Mouse (Mus musculus) bone marrow, adult 2 months (tissue): ENCODE data around the gene Pdk1. TPM values are rescaled to one million over a fixed set of nuclear protein-coding genes. Genes with fewer than 3 reads are reported as not detected.

Experiments used
- H3K27ac ChIP-seq: fragments of 200-500 bp; 2 replicates; pipeline ENCODE4 v1.5.1; 2012; ENCODE audit warnings: low read depth, mild to moderate bottlenecking, control low read depth, inconsistent platforms, low read length; ENCODE audit not compliant: control insufficient read depth, poor library complexity, insufficient read depth
- H3K4me1 ChIP-seq: fragments of 200-500 bp; 2 replicates; pipeline ENCODE4 v1.6.1; 2011; ENCODE audit warnings: low read length; ENCODE audit not compliant: control insufficient read depth, insufficient read depth
- H3K4me3 ChIP-seq: fragments of 200-500 bp; replicated peaks from 2 replicates; pipeline ENCODE3; 2011; ENCODE audit warnings: mild to moderate bottlenecking, low read depth, low read length, control low read depth; ENCODE audit not compliant: control insufficient read depth
- CTCF ChIP-seq: fragments of 200-500 bp; IDR thresholded peaks from 2 replicates; pipeline ENCODE4 v1.5.1; 2011; ENCODE audit warnings: low read length, control low read depth; ENCODE audit not compliant: control insufficient read depth, insufficient read depth
- POLR2A ChIP-seq: fragments of 200-500 bp; IDR thresholded peaks from 2 replicates; pipeline ENCODE4 v1.6.1; 2011; ENCODE audit warnings: low read depth, mild to moderate bottlenecking, control low read depth, low read length, borderline replicate concordance; ENCODE audit not compliant: control insufficient read depth
- WGBS: fragments of 180-500 bp; shearing (Covaris S2); methylation state at CpG from one replicate; pipeline ENCODE4 v1.1.7; 2018; 5-methylcytosine and 5-hydroxymethylcytosine counted together
- polyA plus RNA-seq: library from polyadenylated mRNA; stranded (reverse); fragments of >200 nt; gene quantifications from 2 replicates; pipeline ENCODE4 v1.2.4, GENCODE M21; 2011; ENCODE audit warnings: low replicate concordance; ENCODE audit not compliant: missing spikeins, insufficient read depth, insufficient read length

The Pdk1 gene
- polyA plus RNA-seq, 1 experiment: 24.1 TPM

- 74% methylated on average over 1 of the region's 1 CpGs for WGBS
- Histone ChIP-seq H3K4me1 (no peaks in the 10 kb centered on the region), H3K4me3 (no peak overlapping the region), H3K27ac (no peak overlapping the region)
- TF ChIP-seq CTCF: no peak
- TF ChIP-seq POLR2A: no peak
These were observed 63.7 kb downstream of the Pdk1 start for GRCm38 (mm10) chr2:71936711-71937110.

GRCm38 (mm10) chr2:71937649-71938308, 64.8 kb downstream of the Pdk1 start:
- H3K4me3 ChIP-seq: no peak overlapping the region
- WGBS: 83% methylated on average over 3 of the region's 3 CpGs
- no peak overlapping the region for H3K27ac ChIP-seq
- H3K4me1 ChIP-seq: no peaks in the 10 kb centered on the region
- no peak for TF ChIP-seq CTCF
- no peak for TF ChIP-seq POLR2A

- H3K27ac ChIP-seq: no peak overlapping the region
- 52% methylated on average over 6 of the region's 6 CpGs for WGBS
- TF ChIP-seq POLR2A: no peak
- TF ChIP-seq CTCF: no peak
These were observed 65.8 kb downstream of the Pdk1 start for GRCm38 (mm10) chr2:71938716-71939393.

GRCm38 (mm10) chr2:71941005-71941720, 68.1 kb downstream of the Pdk1 start:
- WGBS: 78% methylated on average over 3 of the region's 3 CpGs

More at GRCm38 (mm10) chr2:71938716-71939393, 65.8 kb downstream of the Pdk1 start:
- Histone ChIP-seq H3K4me3 (no peak overlapping the region), H3K4me1 (no peaks in the 10 kb centered on the region)

GRCm38 (mm10) chr2:71941721-71942087, 68.7 kb downstream of the Pdk1 start:
- TF ChIP-seq CTCF (no peak), POLR2A (no peak)
- no peak overlapping the region for H3K27ac ChIP-seq
- WGBS: 84% methylated on average over 5 of the region's 5 CpGs
- no peak overlapping the region for H3K4me3 ChIP-seq
- no peaks in the 10 kb centered on the region for H3K4me1 ChIP-seq

More at GRCm38 (mm10) chr2:71941005-71941720, 68.1 kb downstream of the Pdk1 start:
- H3K4me1 ChIP-seq: no peaks in the 10 kb centered on the region
- TF ChIP-seq POLR2A: no peak
- TF ChIP-seq CTCF: no peak
- H3K4me3 ChIP-seq: no peak overlapping the region
- no peak overlapping the region for H3K27ac ChIP-seq

- TF ChIP-seq CTCF (no peak), POLR2A (no peak)
- no peak overlapping the region for H3K4me3 ChIP-seq
- H3K4me1 ChIP-seq: no peaks in the 10 kb centered on the region
- H3K27ac ChIP-seq: no peak overlapping the region
- 83% methylated on average over 4 of the region's 4 CpGs for WGBS
These were observed 78.2 kb downstream of the Pdk1 start for GRCm38 (mm10) chr2:71951212-71951611.

Other genes starting within 250 kb of the Pdk1 start
- 22.9 and 38.3 TPM in 2 replicates for gene Itga6, start 127.6 kb upstream of the Pdk1 start, polyA plus RNA-seq
- 1.9 and 4.9 TPM in 2 replicates for gene Rapgef4, start 108.0 kb downstream of the Pdk1 start, polyA plus RNA-seq